Mouse (Mus musculus): ENCODE data around the gene Zkscan3.

Zkscan3 gene

DNA sequence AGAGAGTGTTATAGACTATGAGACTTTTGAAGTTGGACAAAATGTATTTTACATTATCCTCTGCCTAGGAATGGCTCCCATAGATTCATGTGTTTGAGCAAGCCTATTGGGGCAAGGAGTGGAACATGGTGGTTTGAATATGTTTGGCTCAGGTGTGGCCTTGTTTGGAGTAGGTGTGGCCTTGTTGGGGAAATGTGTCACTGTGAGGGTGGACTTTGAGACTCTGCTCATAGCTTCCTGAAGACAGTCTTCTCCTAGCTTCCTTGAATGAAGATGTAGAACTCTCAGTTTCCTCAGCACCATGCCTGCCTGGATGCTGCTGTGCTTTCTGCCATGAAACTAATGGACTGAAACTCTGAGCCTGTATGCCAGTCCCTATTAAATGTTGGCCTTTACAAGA, 52.0 kb downstream of the Zkscan3 start:
- no peak for DNase-seq (ENCODE audit: low read depth, low spot score)

GRCm38 (mm10) chr13:21346610-21347009, 55.9 kb downstream of the Zkscan3 start, which contains the start of gene Olfr1367:
Gene Olfr1367, plus strand, starts transcription at chr13:21346910.
- no peaks in the 10 kb centered on the region for H3K36me3 ChIP-seq (ENCODE audit: control insufficient read depth, insufficient read depth, low read length, poor library complexity, severe bottlenecking)
- no peaks in the 10 kb centered on the region for H3K27me3 ChIP-seq (ENCODE audit: control insufficient read depth, insufficient read depth, low read length, poor library complexity, severe bottlenecking)
- no peak for DNase-seq (ENCODE audit: low read depth, low spot score)

More for the DNA sequence above, 52.0 kb downstream of the Zkscan3 start:
- no peaks in the 10 kb centered on the region for H3K27me3 ChIP-seq (ENCODE audit: control insufficient read depth, insufficient read depth, low read length, poor library complexity, severe bottlenecking)
- no peaks in the 10 kb centered on the region for H3K36me3 ChIP-seq (ENCODE audit: control insufficient read depth, insufficient read depth, low read length, poor library complexity, severe bottlenecking)

Data from splenic B cell, adult 2 months (primary cell).